Mouse (Mus musculus) retina, embryonic 14.5 days (tissue): ENCODE data around the gene Zfp791.
"Not testable (repeated sequence)": the region's sequence is repeated elsewhere in the genome, so short reads cannot be mapped to it uniquely, and the experiment has no call there.

Experiments
- DNase-seq: peaks from one replicate; pipeline ENCODE4 v3.0.0-alpha.2; 2015; ENCODE audit warnings: low spot score

Zfp791 gene

GRCm38 (mm10) chr8:85122995-85123394 lies at the start of gene Zfp791:
Gene Zfp791 (minus strand): TSS chr8:85123095.
- DNase-seq, result no peak

DNA sequence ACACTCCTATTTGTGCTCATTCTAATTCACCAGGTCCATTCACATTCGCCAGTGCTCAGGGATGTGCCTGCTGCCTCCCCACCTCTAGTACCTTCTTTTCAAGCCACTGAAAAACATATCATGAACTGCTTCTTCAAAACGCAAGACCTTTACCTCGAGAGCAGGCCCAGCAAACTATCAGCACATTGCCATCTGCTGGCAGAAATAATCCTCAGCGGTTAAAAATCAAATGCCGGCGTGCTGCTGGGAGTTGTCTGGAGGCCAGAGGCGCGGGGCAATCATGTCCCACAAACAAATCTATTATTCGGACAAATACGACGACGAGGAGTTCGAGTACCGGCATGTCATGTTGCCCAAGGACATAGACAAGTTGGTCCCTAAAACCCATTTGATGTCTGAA lies 48.4 kb upstream of the Zfp791 start:
- DNase-seq, result peak; percentile 73

DNA sequence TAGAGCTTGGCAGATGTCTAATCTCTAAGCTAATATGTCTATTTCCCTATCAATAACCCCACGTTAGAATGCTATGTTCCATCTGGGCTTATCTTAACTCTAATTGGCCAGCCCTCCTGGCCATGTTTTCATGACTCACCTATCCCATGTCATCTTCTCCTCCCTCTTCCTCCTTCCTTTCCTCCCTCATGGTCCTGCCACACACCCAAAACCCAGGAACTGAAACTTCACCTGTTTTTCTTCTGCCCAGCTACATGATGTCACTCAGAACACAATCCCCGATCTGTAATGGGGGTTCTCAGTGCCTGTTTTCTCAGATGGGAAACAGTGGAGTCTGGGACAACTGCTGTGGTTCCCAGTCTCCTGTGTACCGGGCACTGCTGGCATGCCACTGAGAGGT lies 28.7 kb upstream of the Zfp791 start, which contains the start of gene Cks1brt:
Gene Cks1brt, plus strand, starts transcription at position 301 of the 400 bp plus-strand sequence.
- DNase-seq, result no peak

GRCm38 (mm10) chr8:85142516-85142915 lies 19.6 kb upstream of the Zfp791 start:
- DNase-seq, result no peak

GRCm38 (mm10) chr8:85135690-85136089 lies 12.8 kb upstream of the Zfp791 start:
- not testable (repeated sequence) for DNase-seq

DNA sequence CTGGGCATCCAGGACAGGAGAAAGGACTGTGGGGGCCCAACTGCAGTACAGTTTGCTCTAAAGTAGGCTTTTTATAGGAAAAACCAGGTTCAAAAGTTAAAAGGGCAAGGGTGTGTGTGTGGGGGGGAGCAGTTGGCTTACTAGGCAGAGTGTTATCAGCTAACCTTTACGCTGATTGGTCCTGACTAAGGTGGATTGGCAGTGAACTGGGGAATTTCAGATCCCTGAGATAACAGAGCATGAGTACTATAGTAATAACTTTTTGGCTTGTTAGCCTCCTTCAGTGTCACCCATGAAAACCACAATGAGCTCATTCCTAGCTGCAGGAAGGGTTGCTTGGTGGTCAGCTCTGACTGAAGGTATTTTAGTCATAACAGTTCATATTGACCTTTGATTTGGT lies 9.4 kb upstream of the Zfp791 start:
- DNase-seq, result no peak

DNA sequence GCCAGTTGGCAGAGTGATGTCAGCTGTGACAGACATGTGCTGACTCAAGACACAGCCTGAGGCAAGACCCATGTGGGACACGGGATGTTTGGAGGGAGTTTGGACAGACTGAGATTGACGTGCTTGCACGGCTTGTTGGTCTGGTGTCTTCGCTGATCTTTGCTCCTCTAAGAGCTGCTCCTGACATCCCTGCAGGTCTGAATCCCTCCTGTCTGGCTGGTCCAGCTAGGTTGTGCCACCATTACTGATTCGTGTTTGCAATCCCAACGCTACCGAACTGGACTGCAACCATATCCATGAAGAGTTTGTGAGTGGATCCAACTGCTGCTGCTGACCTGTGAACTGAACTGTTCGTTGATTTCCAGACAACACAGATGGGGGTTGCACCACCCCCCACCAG lies 796 bp upstream of the Zfp791 start:
- no peak for DNase-seq

DNA sequence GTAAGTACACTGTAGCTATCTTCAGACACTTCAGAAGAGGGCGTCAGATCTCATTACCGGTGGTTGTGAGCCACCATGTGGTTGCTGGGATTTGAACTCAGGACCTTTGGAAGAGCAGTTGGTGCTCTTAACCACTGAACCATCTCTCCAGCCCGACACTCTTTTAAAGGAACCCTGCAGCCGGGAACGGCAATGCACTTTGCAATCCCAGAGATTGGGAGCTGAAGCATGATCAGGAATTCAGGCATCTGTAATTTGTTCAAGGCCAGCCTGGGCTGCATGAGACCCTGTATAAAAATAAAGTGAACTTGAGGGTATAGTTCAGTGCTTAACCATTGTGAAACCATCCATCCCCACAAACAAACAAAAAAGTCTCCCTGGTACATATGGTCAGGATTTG lies 2.6 kb downstream of the Zfp791 start:
- not testable (repeated sequence) for DNase-seq

- peak; percentile 83 for DNase-seq
These were observed 3.6 kb downstream of the Zfp791 start for GRCm38 (mm10) chr8:85119052-85119981.

DNA sequence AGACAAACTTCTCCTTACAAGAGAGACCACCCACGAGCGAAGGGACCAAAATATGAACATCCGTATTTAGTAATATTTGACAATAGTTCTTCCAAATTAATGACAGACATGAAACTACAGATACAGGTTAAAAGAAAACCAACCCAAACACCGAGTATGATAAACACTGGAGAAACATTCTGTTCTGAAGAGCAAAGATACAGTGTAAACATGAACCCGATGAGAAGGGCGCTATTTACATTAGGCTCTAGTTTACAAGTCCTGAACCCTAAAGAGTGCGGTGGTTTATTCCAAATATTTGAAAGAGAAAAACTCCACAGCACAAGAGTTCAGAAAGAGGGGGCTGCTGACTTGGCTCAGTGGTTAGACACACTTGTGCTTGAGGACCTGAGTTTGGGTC lies 5.9 kb downstream of the Zfp791 start:
- no peak for DNase-seq

- no peak for DNase-seq
These were observed 7.4 kb downstream of the Zfp791 start for GRCm38 (mm10) chr8:85115501-85115900.

GRCm38 (mm10) chr8:85113241-85113640 lies 9.7 kb downstream of the Zfp791 start:
- DNase-seq, result no peak

DNA sequence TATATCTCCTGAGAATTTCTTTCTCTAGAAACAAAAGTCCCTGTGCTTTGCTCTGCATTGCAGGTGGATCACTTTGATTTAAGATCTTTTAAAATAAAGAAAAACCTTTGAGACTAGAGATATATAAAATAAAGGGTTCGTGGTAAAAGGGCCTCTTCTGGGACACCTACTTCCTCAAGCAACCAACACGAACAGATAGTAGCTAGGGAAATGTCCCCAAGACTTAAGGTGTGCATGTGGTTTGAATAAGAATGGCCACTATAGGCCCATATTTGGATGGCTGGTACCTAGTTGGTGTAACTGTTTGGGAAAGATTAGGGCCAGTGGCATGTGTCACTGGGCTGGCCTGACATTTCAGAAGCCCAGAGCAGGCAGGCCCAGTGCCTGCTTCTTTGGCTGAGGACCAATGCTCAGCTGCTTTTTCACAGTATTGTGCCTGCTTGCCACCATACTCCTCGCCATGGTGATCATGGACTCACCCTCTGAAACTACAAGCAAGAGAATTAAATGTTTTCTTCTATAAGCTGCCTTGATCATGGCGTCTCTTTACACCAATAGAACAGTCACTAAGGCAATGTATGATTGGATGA lies 22.7 kb downstream of the Zfp791 start:
- no peak for DNase-seq

GRCm38 (mm10) chr8:85096850-85097249 lies 26.0 kb downstream of the Zfp791 start:
- DNase-seq, result no peak

- no peak for DNase-seq
These were observed 26.7 kb downstream of the Zfp791 start for GRCm38 (mm10) chr8:85096196-85096595.

DNA sequence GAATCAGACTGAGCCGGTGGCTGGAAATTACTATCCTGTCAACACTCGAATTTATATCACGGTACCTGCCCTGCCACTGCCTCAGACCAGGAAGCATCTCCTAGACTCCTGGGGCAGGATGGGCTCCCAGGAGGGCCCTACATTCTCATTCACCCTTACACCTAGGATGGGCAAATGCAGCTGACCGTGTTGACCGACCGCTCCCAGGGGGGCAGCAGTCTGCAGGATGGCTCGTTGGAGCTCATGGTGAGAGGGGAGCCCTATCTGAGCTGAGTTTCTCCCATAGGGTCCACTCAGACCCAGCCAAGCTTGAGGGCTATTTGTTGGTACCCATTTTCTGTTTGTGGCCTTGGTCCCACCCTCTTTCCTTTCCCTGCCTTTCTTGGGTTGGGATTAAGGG lies 27.3 kb downstream of the Zfp791 start:
- no peak for DNase-seq

DNA sequence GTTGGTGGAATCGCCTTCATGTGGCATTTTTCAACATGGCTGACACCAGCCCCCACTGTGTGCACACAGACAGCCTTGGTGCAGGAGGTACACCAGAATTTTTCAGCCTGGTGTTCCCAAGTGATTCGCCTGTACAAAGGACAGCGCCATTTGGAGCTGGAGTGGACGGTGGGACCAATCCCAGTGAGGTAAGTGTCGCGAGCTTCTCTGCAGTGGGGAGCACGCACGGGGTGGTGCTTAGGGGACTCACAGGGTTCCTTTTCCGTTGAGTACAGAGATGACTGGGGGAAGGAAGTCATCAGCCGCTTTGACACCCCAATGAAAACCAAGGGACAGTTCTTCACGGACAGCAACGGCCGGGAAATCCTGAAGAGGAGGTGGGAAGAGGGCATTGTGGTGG lies 27.8 kb downstream of the Zfp791 start:
- DNase-seq, result no peak

GRCm38 (mm10) chr8:85091526-85092090 lies 31.3 kb downstream of the Zfp791 start:
- DNase-seq, result no peak

DNA sequence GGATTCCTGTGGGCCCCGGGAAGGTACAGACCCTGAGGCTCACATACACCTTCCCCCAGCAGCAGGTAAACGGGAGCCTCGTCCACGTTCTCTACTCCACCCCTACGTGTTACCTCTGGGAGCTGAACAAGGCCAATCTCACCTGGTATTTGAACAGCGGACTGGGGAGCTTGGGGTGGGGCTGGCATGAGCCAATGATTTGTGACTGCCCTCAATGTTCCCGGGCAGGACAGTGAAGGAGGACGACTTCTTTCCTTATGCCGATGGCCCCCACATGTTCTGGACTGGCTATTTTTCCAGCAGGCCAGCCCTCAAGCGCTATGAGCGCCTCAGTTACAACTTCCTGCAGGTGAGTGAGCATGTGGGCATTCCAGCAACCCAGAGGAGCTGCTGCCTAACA lies 32.0 kb downstream of the Zfp791 start:
- no peak for DNase-seq

DNA sequence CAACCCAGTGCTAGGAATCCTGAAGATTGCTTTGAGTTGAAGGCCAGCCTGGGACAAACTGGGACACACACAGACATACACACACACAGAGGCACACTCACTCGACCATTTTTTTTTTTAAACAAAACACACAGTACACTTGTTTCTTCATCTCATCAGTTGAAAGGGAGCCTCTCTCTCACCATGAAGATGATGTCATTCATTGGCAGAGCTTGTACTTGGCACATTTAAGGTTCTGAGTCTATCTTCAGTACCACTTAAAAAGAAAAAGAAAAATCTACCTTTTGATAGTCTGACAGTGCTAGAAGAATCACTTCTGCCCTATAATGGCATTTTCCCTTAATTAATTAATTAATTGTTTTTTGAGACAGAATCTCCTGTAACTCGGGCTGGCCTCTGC lies 34.1 kb downstream of the Zfp791 start:
- DNase-seq, result no peak

DNA sequence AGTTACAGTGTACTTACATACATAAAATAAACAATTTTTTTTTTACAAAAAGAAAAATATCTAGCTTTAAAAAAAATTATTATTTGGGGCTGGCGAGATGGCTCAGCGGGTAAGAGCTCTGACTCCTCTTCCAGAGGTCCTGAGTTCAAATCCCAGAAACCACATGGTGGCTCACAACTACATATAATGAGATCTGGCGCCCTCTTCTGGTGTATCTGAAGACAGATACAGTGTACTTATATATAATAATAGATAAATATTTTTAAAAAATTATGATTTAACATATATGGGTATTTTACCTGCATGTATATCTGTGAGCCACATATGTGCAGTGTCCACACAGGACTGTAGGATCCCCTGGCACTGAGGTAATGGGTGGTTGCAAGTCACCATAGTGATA lies 36.7 kb downstream of the Zfp791 start:
- DNase-seq, result no peak

DNA sequence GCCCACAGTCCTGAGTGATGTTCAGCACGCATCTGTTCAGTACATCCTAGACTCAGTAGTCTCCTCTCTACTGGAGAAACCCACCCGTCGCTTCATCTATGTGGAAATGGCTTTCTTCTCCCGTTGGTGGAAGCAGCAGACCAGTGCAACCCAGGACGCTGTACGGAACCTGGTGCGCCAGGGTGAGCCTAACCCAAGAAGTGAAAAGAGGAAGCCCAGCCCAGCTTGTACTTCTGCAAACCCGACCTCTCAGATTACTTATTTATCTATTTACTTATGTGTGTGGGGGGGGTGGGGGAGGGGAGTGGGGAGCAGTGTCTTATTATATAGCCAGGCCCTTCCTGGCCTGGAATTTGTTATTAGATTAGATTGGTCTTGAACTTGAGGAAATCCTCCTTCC lies 38.3 kb downstream of the Zfp791 start:
- no peak for DNase-seq
